Mouse (Mus musculus): ENCODE data around the gene Rps19.

GRCm38 (mm10) chr7:24844144-24844543 is 40.0 kb upstream of the Rps19 start:
- no peak for TF ChIP-seq MAFK (IDR thresholded peaks at IDR 0.05; ENCODE audit: insufficient read depth, low read depth, low read length)
- no peak for TF ChIP-seq ZNF384 (IDR thresholded peaks at IDR 0.05; ENCODE audit: low read depth, low read length)
- no peak for TF ChIP-seq ZC3H11A (IDR thresholded peaks at IDR 0.05; ENCODE audit: borderline replicate concordance, low read depth, low read length)

Measured in ES-E14 (cell line).